Mouse (Mus musculus) hindbrain, embryonic 15.5 days (tissue): ENCODE measurements around the gene Mindy4. TPM values are rescaled to one million over a fixed set of nuclear protein-coding genes. Genes with fewer than 3 reads are reported as not detected.

Experiments used
- ATAC-seq: fragments of 200-750 bp; cut with Nextera tagmentation; 2 replicates; pipeline ENCODE4 v1.8.0; 2017; ENCODE audit warnings: low read depth, moderate number of reproducible peaks, moderate TSS enrichment; ENCODE audit not compliant: low FRiP score
- H3K27ac ChIP-seq: fragments of 300-500 bp; sonication (generic); replicated peaks from 2 replicates; pipeline ENCODE4 v1.5.1; 2015; ENCODE audit warnings: mild to moderate bottlenecking, inconsistent platforms
- H3K27me3 ChIP-seq: fragments of 300-500 bp; sonication (generic); 2 replicates; pipeline ENCODE4 v1.6.1; 2015; ENCODE audit warnings: control low read depth, inconsistent platforms
- H3K36me3 ChIP-seq: fragments of 300-500 bp; sonication (generic); 2 replicates; pipeline ENCODE4 v1.6.1; 2015; ENCODE audit warnings: control low read depth, inconsistent platforms
- H3K4me1 ChIP-seq: fragments of 300-500 bp; sonication (generic); replicated peaks from 2 replicates; pipeline ENCODE4 v1.6.1; 2015; ENCODE audit warnings: control low read depth, inconsistent platforms
- H3K4me2 ChIP-seq: fragments of 300-500 bp; sonication (generic); 2 replicates; pipeline ENCODE4 v1.6.1; 2015; ENCODE audit warnings: moderate library complexity, mild to moderate bottlenecking, inconsistent platforms
- H3K4me3 ChIP-seq: fragments of 300-500 bp; sonication (generic); 2 replicates; pipeline ENCODE4 v1.5.1; 2015; ENCODE audit warnings: mild to moderate bottlenecking, inconsistent platforms
- H3K9ac ChIP-seq: fragments of 300-500 bp; sonication (generic); 2 replicates; pipeline ENCODE4 v1.6.1; 2015; ENCODE audit warnings: inconsistent platforms
- H3K9me3 ChIP-seq: fragments of 300-500 bp; sonication (generic); 2 replicates; pipeline ENCODE4 v1.6.1; 2016; ENCODE audit warnings: control low read depth, inconsistent platforms
- WGBS: fragments of 180-500 bp; shearing (Covaris S2); methylation state at CpG from one replicate; pipeline ENCODE4 v1.1.7; 2015; 5-methylcytosine and 5-hydroxymethylcytosine counted together
- polyA plus RNA-seq: library from polyadenylated mRNA; unstranded; fragments of >200 nt; fragmentation: Nextera tagmentation; extraction: Ambion mirVana; gene quantifications from 2 replicates; pipeline ENCODE4 v1.2.1, GENCODE M21; 2015

Gene Mindy4
- polyA plus RNA-seq: 11.1 and 13.2 TPM in 2 replicates

- Histone ChIP-seq H3K27me3 (no peaks in the 10 kb centered on the region), H3K36me3 (no peaks in the 10 kb centered on the region), H3K9ac (peak within 1 kb of the TSS; percentile 46), H3K4me2 (peak within 1 kb of the TSS; percentile 72), H3K4me3 (peak within 1 kb of the TSS; percentile 54), H3K4me1 (peaks cover 14% of the 10 kb centered on the region), H3K27ac (peak within 1 kb of the TSS; percentile 88), H3K9me3 (no peaks in the 10 kb centered on the region)
- WGBS: 4% methylated on average over 32 of the region's 33 CpGs
- peak; percentile 96 for ATAC-seq
These were observed at the start of gene Mindy4 for GRCm38 (mm10) chr6:55202913-55203910. Gene Mindy4, plus strand, starts transcription at chr6:55203383.

GRCm38 (mm10) chr6:55159256-55159655, 43.9 kb upstream of the Mindy4 start:
- Histone ChIP-seq H3K27ac (no peak overlapping the region; the same call in 1 of the 2 replicates), H3K4me2 (no peak overlapping the region), H3K4me1 (peaks cover 7% of the 10 kb centered on the region; the same call in 1 of the 2 replicates), H3K9ac (no peak overlapping the region), H3K9me3 (no peaks in the 10 kb centered on the region), H3K36me3 (no peaks in the 10 kb centered on the region), H3K27me3 (peaks cover 16% of the 10 kb centered on the region), H3K4me3 (no peak overlapping the region)
- 45% methylated on average over 1 of the region's 1 CpGs for WGBS
- no peak for ATAC-seq

GRCm38 (mm10) chr6:55161311-55161761, 41.8 kb upstream of the Mindy4 start:
- H3K4me2 ChIP-seq: no peak overlapping the region
- H3K27me3 ChIP-seq: peaks cover 37% of the 10 kb centered on the region
- H3K4me3 ChIP-seq: no peak overlapping the region
- H3K9me3 ChIP-seq: no peaks in the 10 kb centered on the region
- no peak for ATAC-seq
- 77% methylated on average over 5 of the region's 5 CpGs for WGBS
- H3K9ac ChIP-seq: no peak overlapping the region
- H3K4me1 ChIP-seq: peaks cover 7% of the 10 kb centered on the region; the same call in 1 of the 2 replicates
- no peak overlapping the region for H3K27ac ChIP-seq
- H3K36me3 ChIP-seq: no peaks in the 10 kb centered on the region

GRCm38 (mm10) chr6:55163046-55163584, 40.1 kb upstream of the Mindy4 start:
- peaks cover 51% of the 10 kb centered on the region for H3K27me3 ChIP-seq
- no peaks in the 10 kb centered on the region for H3K9me3 ChIP-seq
- no peak for ATAC-seq
- H3K4me1 ChIP-seq: peaks cover 7% of the 10 kb centered on the region; the same call in 1 of the 2 replicates
- no peak overlapping the region for H3K27ac ChIP-seq
- no peak overlapping the region for H3K4me2 ChIP-seq
- no peak overlapping the region for H3K9ac ChIP-seq
- no peak overlapping the region for H3K4me3 ChIP-seq
- 39% methylated on average over 8 of the region's 8 CpGs for WGBS
- H3K36me3 ChIP-seq: no peaks in the 10 kb centered on the region

- Histone ChIP-seq H3K9me3 (no peaks in the 10 kb centered on the region), H3K4me2 (no peak overlapping the region), H3K27ac (no peak overlapping the region), H3K9ac (no peak overlapping the region), H3K27me3 (peaks cover 74% of the 10 kb centered on the region), H3K4me3 (no peak overlapping the region), H3K36me3 (no peaks in the 10 kb centered on the region), H3K4me1 (no peaks in the 10 kb centered on the region)
- 52% methylated on average over 7 of the region's 7 CpGs for WGBS
- ATAC-seq: peak; percentile 57
These were observed 36.3 kb upstream of the Mindy4 start for GRCm38 (mm10) chr6:55166777-55167463.

GRCm38 (mm10) chr6:55169818-55170217, 33.4 kb upstream of the Mindy4 start:
- Histone ChIP-seq H3K27ac (no peak overlapping the region), H3K4me3 (no peak overlapping the region), H3K36me3 (no peaks in the 10 kb centered on the region), H3K9me3 (no peaks in the 10 kb centered on the region), H3K4me2 (no peak overlapping the region), H3K27me3 (peaks cover 68% of the 10 kb centered on the region), H3K4me1 (no peaks in the 10 kb centered on the region), H3K9ac (no peak overlapping the region)
- ATAC-seq: no peak
- 61% methylated on average over 5 of the region's 5 CpGs for WGBS

- no peaks in the 10 kb centered on the region for H3K9me3 ChIP-seq
- H3K36me3 ChIP-seq: no peaks in the 10 kb centered on the region
- ATAC-seq: no peak
- peaks cover 53% of the 10 kb centered on the region for H3K27me3 ChIP-seq
- H3K4me1 ChIP-seq: no peaks in the 10 kb centered on the region
- WGBS: 59% methylated on average over 4 of the region's 4 CpGs
- no peak overlapping the region for H3K27ac ChIP-seq
- no peak overlapping the region for H3K4me3 ChIP-seq
- H3K9ac ChIP-seq: no peak overlapping the region
- H3K4me2 ChIP-seq: no peak overlapping the region
These were observed 31.5 kb upstream of the Mindy4 start for GRCm38 (mm10) chr6:55171638-55172037.

- no peak overlapping the region for H3K4me3 ChIP-seq
- 53% methylated on average over 10 of the region's 10 CpGs for WGBS
- no peak overlapping the region for H3K4me2 ChIP-seq
- H3K27me3 ChIP-seq: peaks cover 39% of the 10 kb centered on the region
- no peak overlapping the region for H3K27ac ChIP-seq
- H3K9ac ChIP-seq: no peak overlapping the region
- no peaks in the 10 kb centered on the region for H3K36me3 ChIP-seq
- no peaks in the 10 kb centered on the region for H3K9me3 ChIP-seq
- no peak for ATAC-seq
- H3K4me1 ChIP-seq: no peaks in the 10 kb centered on the region
These were observed 30.0 kb upstream of the Mindy4 start for GRCm38 (mm10) chr6:55173171-55173570.

- Histone ChIP-seq H3K4me1 (no peaks in the 10 kb centered on the region), H3K27me3 (peaks cover 33% of the 10 kb centered on the region), H3K9me3 (no peaks in the 10 kb centered on the region), H3K4me2 (no peak overlapping the region), H3K9ac (no peak overlapping the region), H3K27ac (no peak overlapping the region), H3K4me3 (no peak overlapping the region), H3K36me3 (no peaks in the 10 kb centered on the region)
- 4% methylated on average over 3 of the region's 3 CpGs for WGBS
- ATAC-seq: 0 out of 2 replicates have a peak, but pooled peaks have one; percentile 19
These were observed 29.2 kb upstream of the Mindy4 start for GRCm38 (mm10) chr6:55173941-55174349.

GRCm38 (mm10) chr6:55174741-55175181, 28.4 kb upstream of the Mindy4 start, which contains the start of gene Inmt:
Gene Inmt, minus strand, starts transcription at chr6:55175043.
- Histone ChIP-seq H3K27me3 (peaks cover 26% of the 10 kb centered on the region; the same call in 1 of the 2 replicates), H3K4me2 (no peak within 1 kb of the TSS), H3K9ac (no peak within 1 kb of the TSS), H3K36me3 (no peaks in the 10 kb centered on the region), H3K4me1 (no peaks in the 10 kb centered on the region), H3K9me3 (no peaks in the 10 kb centered on the region), H3K4me3 (no peak within 1 kb of the TSS), H3K27ac (no peak within 1 kb of the TSS)
- no peak for ATAC-seq
- 74% methylated on average over 1 of the region's 1 CpGs for WGBS

- no peak for ATAC-seq
- Histone ChIP-seq H3K27ac (no peak overlapping the region), H3K4me3 (no peak overlapping the region), H3K9me3 (no peaks in the 10 kb centered on the region), H3K4me1 (no peaks in the 10 kb centered on the region), H3K9ac (no peak overlapping the region), H3K4me2 (no peak overlapping the region), H3K36me3 (no peaks in the 10 kb centered on the region), H3K27me3 (peaks cover 20% of the 10 kb centered on the region; the same call in 1 of the 2 replicates)
- WGBS: 51% methylated on average over 2 of the region's 2 CpGs
These were observed 27.7 kb upstream of the Mindy4 start for GRCm38 (mm10) chr6:55175456-55175855.
